Mouse (Mus musculus) left cerebral cortex, postnatal 25 days (tissue): ENCODE data around the gene Eif4a3. TPM values are rescaled to one million over a fixed set of nuclear protein-coding genes. Genes with fewer than 3 reads are reported as not detected.

Experiments used
- DNase-seq, 2 experiments: peaks; one replicate each; pipeline ENCODE4 v3.0.0; 2022; ENCODE audit warnings: low spot score in 2 of 2, mixed read lengths in 1 of 2
- intact Hi-C: fragments of 180-260 bp; cut with DNase I; formaldehyde crosslinking; loops from one replicate; pipeline ENCODE4 v1.15.1; 2025
- total RNA-seq, 2 experiments: library from RNA; stranded (reverse); gene quantifications; 2 replicates each; pipeline ENCODE4 v1.2.3; 2021

Eif4a3 gene
- 10 to 100 TPM; 72.1 to 79.0 TPM for total RNA-seq

DNA sequence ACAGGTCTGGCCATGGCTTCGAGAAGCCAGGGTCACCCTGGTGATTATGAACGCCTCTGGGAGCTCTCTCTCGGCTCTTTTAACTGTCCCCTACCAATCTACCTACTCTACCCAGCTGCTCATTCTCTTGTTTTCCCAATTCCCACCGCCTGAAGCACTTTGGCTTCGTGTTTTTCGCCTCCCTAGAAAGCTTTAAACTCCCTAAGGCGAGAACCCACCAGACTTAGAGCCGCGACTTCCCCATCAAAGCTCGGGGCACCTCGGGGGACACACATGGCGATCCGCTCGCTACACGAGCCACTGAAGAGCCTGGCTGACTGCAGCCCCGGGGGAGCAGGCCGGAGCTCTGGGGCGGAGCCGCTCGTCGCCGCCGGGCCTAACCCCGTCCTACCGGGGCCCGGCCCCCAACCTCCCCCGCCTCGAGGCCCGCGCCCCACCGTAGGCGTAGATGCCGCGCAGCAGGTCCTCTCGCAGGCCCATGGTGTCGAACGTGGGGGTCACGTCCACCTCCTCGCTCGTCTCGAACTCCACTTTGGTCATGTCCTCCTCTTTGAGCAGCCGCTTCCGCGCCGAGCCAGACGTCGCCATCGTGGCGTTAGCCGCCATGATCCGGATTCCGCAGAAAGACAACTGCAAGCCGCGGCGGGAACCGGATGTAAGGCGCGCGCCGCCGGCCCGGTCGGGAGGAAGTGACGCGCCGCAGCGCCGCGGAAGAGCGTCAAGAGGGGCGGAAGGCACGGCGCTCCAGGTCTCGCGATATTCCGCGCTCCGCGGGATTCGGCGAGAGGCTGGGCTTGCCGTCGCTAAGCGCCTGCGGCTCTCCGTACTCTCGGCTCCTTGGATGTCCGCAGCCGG, at the start of gene Eif4a3:
TSS of gene Eif4a3 (minus strand) at position 699 of the 855 bp plus-strand sequence.
- DNase-seq: peak; percentile 95 to 96
- intact Hi-C loops: loop anchor here (2.0 to 10.0 kb wide), 2 partner anchors 191 to 605 kb away; partner anchors contain the start of gene Endov

- DNase-seq: no peak
- intact Hi-C loops: no loop called here
Observed at GRCm38 (mm10) chr11:119347125-119347524, 47.2 kb upstream of the Eif4a3 start.

GRCm38 (mm10) chr11:119344865-119345264, 45.0 kb upstream of the Eif4a3 start:
- intact Hi-C loops: no loop called here
- DNase-seq: no peak

GRCm38 (mm10) chr11:119344178-119344577, 44.3 kb upstream of the Eif4a3 start:
- intact Hi-C loops: no loop called here

GRCm38 (mm10) chr11:119339637-119340036, 39.7 kb upstream of the Eif4a3 start:
- peak; percentile 67 to 78 for DNase-seq
- intact Hi-C loops: loop anchor here (1.0 to 5.0 kb wide), 2 partner anchors 24 to 78 kb away; no protein-coding TSS in a partner anchor

More at GRCm38 (mm10) chr11:119344178-119344577, 44.3 kb upstream of the Eif4a3 start:
- DNase-seq: no peak

- DNase-seq: no peak
- intact Hi-C loops: loop anchor here (1.0 to 5.0 kb wide), 2 partner anchors 24 to 78 kb away; no protein-coding TSS in a partner anchor
Observed at GRCm38 (mm10) chr11:119339179-119339578, 39.3 kb upstream of the Eif4a3 start.

DNA sequence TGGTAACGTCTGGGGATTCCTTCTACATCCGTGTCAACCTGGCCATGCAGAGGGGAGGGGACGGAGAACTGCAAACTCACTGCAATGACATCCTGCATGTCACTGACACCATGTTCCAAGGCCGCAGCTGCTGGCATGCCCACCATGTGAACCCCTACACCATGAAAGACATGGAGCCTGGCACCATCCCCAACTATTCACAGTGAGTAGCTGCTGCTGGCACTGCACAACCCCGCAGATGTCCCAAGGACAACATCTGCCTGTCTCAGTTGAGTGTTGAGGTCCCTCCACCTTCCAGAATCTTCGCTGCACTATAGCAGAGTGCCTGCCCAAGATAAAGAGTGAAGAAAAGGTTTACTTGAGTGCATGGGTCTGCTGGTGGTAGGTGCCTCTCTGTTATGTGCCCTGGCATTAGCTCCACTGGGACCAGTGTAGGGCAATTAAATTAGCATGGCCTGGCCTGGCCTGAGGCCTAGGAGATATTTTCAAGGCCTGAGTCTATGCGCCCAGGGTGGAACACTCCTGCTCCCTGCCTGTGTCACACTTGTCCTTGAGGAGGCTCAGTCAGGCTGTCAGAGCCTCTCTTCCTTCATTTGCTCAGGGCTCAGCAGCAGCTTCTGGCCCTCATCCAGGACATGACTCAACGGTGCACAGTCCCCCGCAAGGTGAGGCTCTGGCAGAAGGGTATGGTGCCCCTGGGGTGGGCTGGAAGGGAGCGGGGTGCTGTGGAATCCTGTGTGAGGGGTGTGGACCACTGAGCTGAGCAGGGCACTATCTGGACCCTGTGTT, 38.6 kb upstream of the Eif4a3 start:
- intact Hi-C loops: loop anchor here (1.0 to 5.0 kb wide), 2 partner anchors 25 to 79 kb away; no protein-coding TSS in a partner anchor

DNA sequence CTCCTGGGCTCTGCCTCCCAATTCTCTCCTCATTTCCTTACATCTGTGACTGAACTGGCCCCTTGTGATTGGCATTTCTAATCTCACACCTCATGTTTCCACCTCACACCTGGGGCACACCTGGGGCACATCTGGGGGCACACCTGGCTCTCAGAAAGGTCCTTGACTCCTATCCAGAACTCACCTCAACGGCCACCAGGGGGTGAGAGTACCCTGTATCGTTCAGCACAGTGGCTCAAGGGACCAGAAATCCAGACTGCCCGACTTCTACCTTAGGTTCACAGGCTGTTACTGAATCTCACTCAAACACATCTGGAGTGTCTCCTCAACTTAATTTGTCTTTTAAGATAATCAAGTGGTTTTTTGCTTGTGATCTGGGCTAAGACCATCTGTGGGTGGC, 32.1 kb upstream of the Eif4a3 start:
- no peak for DNase-seq
- intact Hi-C loops: no loop called here

More for the DNA sequence above, 38.6 kb upstream of the Eif4a3 start:
- no peak for DNase-seq

- intact Hi-C loops: no loop called here
- peak in 1 of 2 experiments; percentile 60 for DNase-seq
Observed at GRCm38 (mm10) chr11:119330592-119330991, 30.7 kb upstream of the Eif4a3 start.

GRCm38 (mm10) chr11:119325068-119325467, 25.2 kb upstream of the Eif4a3 start:
- DNase-seq: no peak
- intact Hi-C loops: no loop called here

DNA sequence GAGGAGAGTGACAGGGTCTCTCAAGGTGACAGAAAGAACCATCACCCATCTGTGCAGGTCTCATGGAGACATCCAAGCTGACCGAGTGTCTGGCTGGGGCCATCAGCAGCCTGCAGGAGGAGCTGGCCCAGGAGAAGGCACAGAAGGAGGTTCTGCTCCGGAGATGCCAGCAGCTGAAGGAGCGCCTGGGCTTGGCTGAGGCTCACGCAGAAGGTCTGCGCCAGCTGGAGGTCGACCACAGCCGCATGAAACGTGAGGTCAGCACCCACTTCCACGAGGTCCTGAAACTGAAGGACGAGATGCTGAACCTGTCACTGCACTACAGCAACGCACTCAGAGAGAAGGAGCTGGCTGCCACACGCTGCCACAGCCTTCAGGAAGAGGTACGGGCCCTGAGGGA, 22.6 kb upstream of the Eif4a3 start:
- DNase-seq: no peak
- intact Hi-C loops: no loop called here

DNA sequence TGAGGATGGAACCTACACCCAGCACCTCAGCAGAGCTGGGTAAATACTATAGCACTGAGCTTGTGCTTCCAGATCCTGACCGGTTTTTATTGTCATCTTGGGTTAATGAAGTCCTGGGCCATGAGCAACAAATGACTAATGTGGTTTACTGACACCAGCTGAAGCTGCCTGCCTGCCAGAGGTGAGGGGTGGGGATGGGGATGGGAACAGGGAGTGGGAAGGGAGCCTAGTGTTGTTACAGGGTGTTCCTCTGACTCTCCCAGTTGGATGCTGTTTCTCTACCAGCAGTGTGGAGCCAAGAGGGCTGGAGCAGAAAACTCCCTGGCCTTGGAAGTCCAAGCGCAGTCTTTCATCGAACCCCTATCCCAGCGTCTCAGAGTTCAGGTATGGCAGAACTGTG, 16.8 kb upstream of the Eif4a3 start:
- DNase-seq: no peak
- intact Hi-C loops: no loop called here

DNA sequence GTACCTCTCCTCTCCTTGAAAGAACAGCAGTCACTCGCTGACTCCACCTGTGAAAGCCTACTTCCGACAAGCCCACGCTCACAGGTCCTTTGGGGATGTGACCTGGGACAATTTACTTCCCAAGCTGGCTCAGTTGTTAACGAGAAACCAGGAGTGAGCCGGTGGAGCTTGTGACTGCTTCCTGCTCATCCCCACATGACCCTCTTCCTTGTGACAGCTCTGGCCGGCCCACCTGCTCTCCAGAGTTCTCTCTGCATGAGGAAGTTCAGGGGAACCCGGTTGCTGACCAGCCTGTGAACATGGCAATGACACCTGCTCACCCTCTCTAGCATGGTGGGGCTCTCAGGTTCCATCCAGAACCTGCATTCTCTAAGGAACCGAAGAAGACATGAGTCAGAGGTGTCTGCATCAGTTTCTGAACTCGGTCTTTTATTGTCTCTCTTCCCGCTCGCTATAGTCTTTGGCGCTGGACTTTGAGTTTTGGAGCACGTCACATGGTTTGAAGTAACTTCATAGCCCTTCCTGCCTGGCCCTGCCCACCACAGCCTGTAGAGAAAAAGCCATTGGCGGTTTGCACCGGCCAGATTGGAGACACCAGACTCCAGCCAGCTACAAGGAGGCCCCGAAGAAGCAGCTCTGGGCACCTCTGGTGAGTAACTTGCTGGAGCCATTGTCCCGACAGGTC, 14.5 kb upstream of the Eif4a3 start:
- intact Hi-C loops: no loop called here
- no peak for DNase-seq

DNA sequence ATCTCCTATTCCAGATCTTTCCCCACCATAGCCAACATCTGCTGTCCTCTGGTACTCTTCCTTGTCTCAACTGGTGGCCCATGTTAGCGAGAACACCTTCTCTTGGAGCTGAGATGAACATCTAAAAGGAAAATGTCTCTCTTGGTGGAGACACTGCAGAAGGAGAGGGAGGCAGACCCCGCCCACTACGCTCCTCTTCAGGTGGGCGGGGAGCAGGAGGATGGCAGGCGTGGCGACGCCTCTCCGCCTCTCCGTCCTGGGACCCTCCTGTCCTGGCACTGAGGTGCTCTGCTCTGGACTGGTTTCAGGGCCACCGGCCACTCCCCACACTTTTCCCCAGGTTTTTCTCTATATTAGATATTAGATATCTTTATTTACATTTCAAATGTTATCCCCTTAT, 10.7 kb upstream of the Eif4a3 start:
- intact Hi-C loops: no loop called here
- DNase-seq: no peak

DNA sequence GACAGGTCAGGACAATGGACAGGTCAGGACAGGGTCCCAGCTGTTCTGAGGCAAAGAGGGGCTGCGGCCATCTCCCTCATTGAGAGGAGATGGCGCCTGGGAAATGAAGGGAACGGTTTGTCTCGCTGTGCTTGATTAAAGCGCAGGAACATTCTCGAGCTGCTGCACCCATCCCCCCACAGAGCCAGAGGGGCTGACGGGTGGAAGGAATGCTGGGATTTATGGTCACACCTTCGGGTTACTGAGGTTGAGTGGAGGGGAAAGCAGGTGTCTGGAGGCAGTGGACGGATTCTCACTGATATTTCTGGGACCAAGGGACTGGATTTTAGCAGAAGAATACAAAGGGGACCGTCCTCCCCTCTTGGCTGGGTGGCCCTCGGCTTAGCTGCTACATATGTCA, 8.0 kb upstream of the Eif4a3 start:
- intact Hi-C loops: loop anchor here (5.0 to 10.0 kb wide), 3 partner anchors 54 to 597 kb away; no protein-coding TSS in a partner anchor
- DNase-seq: no peak

GRCm38 (mm10) chr11:119307658-119307867, 7.7 kb upstream of the Eif4a3 start, which contains the start of gene Card14:
TSS of gene Card14 (plus strand) at chr11:119307768.
- DNase-seq: no peak
- intact Hi-C loops: loop anchor here (5.0 to 10.0 kb wide), 3 partner anchors 55 to 597 kb away; no protein-coding TSS in a partner anchor

DNA sequence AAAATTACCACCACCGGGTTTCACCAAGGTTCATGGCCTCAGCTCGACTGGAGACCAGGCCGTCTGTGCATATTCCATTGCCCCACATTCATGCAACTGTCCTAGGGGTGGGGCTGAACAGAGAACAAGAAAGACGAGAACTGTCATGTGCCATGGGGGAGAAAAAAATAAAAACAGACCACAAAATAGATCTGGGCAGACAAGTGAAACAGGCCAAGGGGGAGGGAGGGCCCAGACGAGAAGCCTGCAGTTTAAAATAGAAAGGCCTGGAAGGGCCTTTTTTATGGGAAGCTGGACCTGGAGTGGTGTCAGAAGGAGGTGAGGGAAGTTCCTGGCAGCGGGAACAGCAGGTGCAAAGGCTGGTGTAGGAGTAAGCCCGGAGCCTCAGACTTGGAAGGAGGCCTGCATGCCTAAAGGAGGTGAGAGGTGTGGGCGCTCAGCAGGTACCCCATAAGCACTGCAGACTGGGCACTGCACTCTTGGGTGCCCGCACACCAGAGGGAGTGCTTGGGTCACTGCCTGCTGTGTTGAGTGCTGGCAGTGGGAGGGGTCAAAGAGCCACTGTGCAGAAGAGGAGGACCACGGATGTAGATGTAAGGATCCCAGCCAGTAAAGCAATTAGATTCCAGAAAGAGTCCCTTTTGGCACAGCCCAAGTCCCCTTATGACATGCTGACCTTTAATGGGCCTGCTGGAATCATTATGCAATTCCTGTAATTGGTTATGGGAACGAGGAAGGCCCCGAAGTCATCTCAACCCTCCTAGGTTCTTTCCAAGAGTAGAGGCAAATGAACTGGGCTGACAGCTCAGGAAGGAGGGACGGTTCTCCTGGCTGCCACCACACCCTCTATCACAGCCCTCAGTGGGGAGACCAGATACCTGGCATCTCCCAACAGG, 7.1 kb upstream of the Eif4a3 start:
- DNase-seq: no peak
- intact Hi-C loops: loop anchor here (5.0 to 10.0 kb wide), 3 partner anchors 55 to 598 kb away; no protein-coding TSS in a partner anchor

GRCm38 (mm10) chr11:119304904-119305712, 5.2 kb upstream of the Eif4a3 start:
- intact Hi-C loops: loop anchor here (5.0 to 10.0 kb wide), 3 partner anchors 57 to 600 kb away; no protein-coding TSS in a partner anchor
- DNase-seq: peak in 1 of 2 experiments; percentile 36
